Mouse (Mus musculus) testis, adult 2 months (tissue): ENCODE measurements around the gene Kazn.

Source experiments
- CTCF ChIP-seq: fragments of 200-500 bp; IDR thresholded peaks from 2 replicates; pipeline ENCODE4 v1.5.1; 2012; ENCODE audit warnings: low read depth, mild to moderate bottlenecking, inconsistent platforms, low read length, moderate library complexity; ENCODE audit not compliant: control insufficient read depth, insufficient read depth, insufficient replicate concordance
- POLR2A ChIP-seq: fragments of 200-500 bp; IDR thresholded peaks from 2 replicates; pipeline ENCODE4 v1.6.1; 2012; ENCODE audit warnings: low read depth, mild to moderate bottlenecking, inconsistent platforms, low read length, moderate library complexity; ENCODE audit not compliant: control insufficient read depth

GRCm38 (mm10) chr4:142059841-142060193, 179.4 kb downstream of the Kazn start:
- TF ChIP-seq POLR2A (no peak), CTCF (no peak)
